ENCODE assay signal across 14 mouse cellular contexts in the genomic region with DNA sequence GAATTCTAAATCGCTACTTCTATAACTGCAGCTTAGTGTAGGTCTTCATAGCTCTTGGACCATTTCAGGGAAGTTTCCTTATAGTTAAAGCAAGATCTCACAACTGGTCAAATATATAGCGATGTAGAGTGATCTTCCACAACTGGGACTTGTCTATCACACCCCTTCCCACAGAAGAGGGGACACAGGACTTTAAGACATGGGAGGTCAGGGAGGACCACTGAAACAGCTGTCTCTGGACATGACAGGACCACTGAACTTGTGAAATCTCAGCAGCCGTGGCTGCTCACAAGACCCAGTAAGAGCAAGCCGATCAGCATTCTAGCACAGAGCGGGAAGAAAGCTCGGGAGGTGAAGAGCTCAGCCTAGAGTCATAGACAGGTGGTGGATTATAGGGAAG.
DNase-seq lines count a peak whose midpoint lies in the region; ATAC-seq and TF ChIP-seq lines count a peak whose summit lies in the region.
"Had no signal": no experiment of that assay in that cellular context is flagged by ENCODE, and none has a peak within 500 bp of the region (broad histone marks: within the 10 kb centered on the region; RNA-seq: fewer than 3 reads in every experiment).

No protein-coding gene starts in this region.

- no peak for TF ChIP-seq EP300 in lung, postnatal 0 days (IDR thresholded peaks at IDR 0.05)

- no peak for TF ChIP-seq CTCF in lung, postnatal 0 days (IDR thresholded peaks at IDR 0.05)
- TF ChIP-seq CTCF in hindbrain, postnatal 0 days (IDR thresholded peaks at IDR 0.05; ENCODE audit: low read depth): no peak

- DNase-seq in hindbrain, embryonic 11.5 days (ENCODE audit: low spot score): no peak
- peak; percentile 16 for DNase-seq in lung, postnatal 0 days (ENCODE audit: low spot score)
- DNase-seq in lung, adult 18-20 months: no peak
- no peak for DNase-seq in hindbrain, embryonic 14.5 days (ENCODE audit: low spot score)
- DNase-seq in hindbrain, postnatal 0 days (ENCODE audit: low spot score): no peak
- no peak for DNase-seq in spleen, adult 12 weeks (ENCODE audit: low spot score)
- DNase-seq: kidney, postnatal 4 days; liver, embryonic 13.5 days; retina, postnatal 1 day had no signal

- H3K4me2 ChIP-seq in hindbrain, embryonic 12.5 days (replicated peaks): no peak overlapping the region
- H3K4me2 ChIP-seq in hindbrain, embryonic 11.5 days (replicated peaks; ENCODE audit: low read depth, low read length): no peak overlapping the region
- H3K4me2 ChIP-seq in lung, postnatal 0 days (replicated peaks; ENCODE audit: low read depth, low read length): no peak overlapping the region
- H3K4me2 ChIP-seq in hindbrain, embryonic 14.5 days (replicated peaks): no peak overlapping the region
- H3K4me2 ChIP-seq in hindbrain, postnatal 0 days (ENCODE audit: low read depth, low read length): no peak overlapping the region
- H3K4me2 ChIP-seq: kidney, embryonic 15.5 days; limb, embryonic 12.5 days; liver, embryonic 13.5 days; midbrain, embryonic 11.5 days had no signal

- no peak overlapping the region for H3K4me3 ChIP-seq in hindbrain, embryonic 12.5 days
- H3K4me3 ChIP-seq in hindbrain, embryonic 11.5 days (ENCODE audit: low read depth, low read length): no peak overlapping the region
- no peak overlapping the region for H3K4me3 ChIP-seq in lung, postnatal 0 days (ENCODE audit: low read depth, low read length)
- H3K4me3 ChIP-seq in hindbrain, embryonic 14.5 days (replicated peaks; ENCODE audit: low read length): no peak overlapping the region
- H3K4me3 ChIP-seq in hindbrain, postnatal 0 days (ENCODE audit: low read length): no peak overlapping the region
- H3K4me3 ChIP-seq: kidney, embryonic 15.5 days; limb, embryonic 12.5 days; liver, embryonic 13.5 days had no signal

- H3K36me3 ChIP-seq in hindbrain, embryonic 12.5 days: no peaks in the 10 kb centered on the region
- no peaks in the 10 kb centered on the region for H3K36me3 ChIP-seq in hindbrain, embryonic 11.5 days (ENCODE audit: control insufficient read depth, insufficient read depth, low read length)
- H3K36me3 ChIP-seq in lung, postnatal 0 days (ENCODE audit: insufficient read depth, low read length): no peaks in the 10 kb centered on the region
- H3K36me3 ChIP-seq in hindbrain, embryonic 14.5 days (replicated peaks; ENCODE audit: control insufficient read depth, insufficient read depth): no peaks in the 10 kb centered on the region
- H3K36me3 ChIP-seq in hindbrain, postnatal 0 days (ENCODE audit: insufficient read depth, low read length): no peaks in the 10 kb centered on the region
- H3K36me3 ChIP-seq: kidney, embryonic 15.5 days; limb, embryonic 12.5 days; liver, embryonic 13.5 days had no signal

- peaks cover 41% of the 10 kb centered on the region for H3K4me1 ChIP-seq in hindbrain, embryonic 12.5 days
- H3K4me1 ChIP-seq in hindbrain, embryonic 11.5 days (replicated peaks; ENCODE audit: control insufficient read depth, insufficient read depth, low read length): peaks cover 4% of the 10 kb centered on the region; the same call in 1 of the 2 replicates
- H3K4me1 ChIP-seq in lung, postnatal 0 days (ENCODE audit: insufficient read depth, low read depth, low read length): no peaks in the 10 kb centered on the region
- H3K4me1 ChIP-seq in hindbrain, embryonic 14.5 days (replicated peaks; ENCODE audit: control insufficient read depth, insufficient read depth, low read length): peaks cover 32% of the 10 kb centered on the region
- peaks cover 21% of the 10 kb centered on the region for H3K4me1 ChIP-seq in hindbrain, postnatal 0 days (ENCODE audit: insufficient read depth, low read length)

- H3K9me3 ChIP-seq in hindbrain, embryonic 12.5 days (replicated peaks): no peaks in the 10 kb centered on the region
- H3K9me3 ChIP-seq in hindbrain, embryonic 11.5 days (ENCODE audit: control insufficient read depth, low read length): no peaks in the 10 kb centered on the region
- H3K9me3 ChIP-seq in lung, postnatal 0 days (ENCODE audit: low read length): no peaks in the 10 kb centered on the region
- H3K9me3 ChIP-seq in hindbrain, embryonic 14.5 days (ENCODE audit: control insufficient read depth, low read length): no peaks in the 10 kb centered on the region
- H3K9me3 ChIP-seq in hindbrain, postnatal 0 days (ENCODE audit: low read length): no peaks in the 10 kb centered on the region
- H3K9me3 ChIP-seq: kidney, embryonic 15.5 days; limb, embryonic 12.5 days; liver, embryonic 13.5 days had no signal

- 90% methylated on average over 6 of the region's 6 CpGs for WGBS in hindbrain, embryonic 12.5 days
- WGBS in hindbrain, embryonic 11.5 days: 95% methylated on average over 6 of the region's 6 CpGs
- whole genome bisulfite sequencing in lung, postnatal 0 days: 72% methylated on average over 6 of the region's 6 CpGs
- WGBS in hindbrain, embryonic 14.5 days: 90% methylated on average over 6 of the region's 6 CpGs
- WGBS in hindbrain, postnatal 0 days: 76% methylated on average over 6 of the region's 6 CpGs

- H3K27ac ChIP-seq in hindbrain, embryonic 12.5 days: peak overlapping the region; percentile 56
- no peak overlapping the region for H3K27ac ChIP-seq in hindbrain, embryonic 11.5 days (ENCODE audit: low read depth, low read length)
- no peak overlapping the region for H3K27ac ChIP-seq in lung, postnatal 0 days (ENCODE audit: low read length)
- H3K27ac ChIP-seq in hindbrain, embryonic 14.5 days: peak overlapping the region; percentile 69
- peak overlapping the region; percentile 11 for H3K27ac ChIP-seq in hindbrain, postnatal 0 days
- H3K27ac ChIP-seq: kidney, embryonic 15.5 days; limb, embryonic 12.5 days; liver, embryonic 13.5 days had no signal

- H3K27me3 ChIP-seq in hindbrain, embryonic 12.5 days: no peaks in the 10 kb centered on the region
- H3K27me3 ChIP-seq in hindbrain, embryonic 11.5 days (ENCODE audit: control insufficient read depth, insufficient read depth, low read length): no peaks in the 10 kb centered on the region
- no peaks in the 10 kb centered on the region for H3K27me3 ChIP-seq in lung, postnatal 0 days (replicated peaks; ENCODE audit: insufficient read depth, low read length)
- H3K27me3 ChIP-seq in hindbrain, embryonic 14.5 days (ENCODE audit: control insufficient read depth, insufficient read depth, low read length): no peaks in the 10 kb centered on the region
- H3K27me3 ChIP-seq in hindbrain, postnatal 0 days (ENCODE audit: insufficient read depth, low read length): no peaks in the 10 kb centered on the region
- H3K27me3 ChIP-seq: kidney, embryonic 15.5 days; limb, embryonic 12.5 days had no signal

- ATAC-seq in hindbrain, embryonic 12.5 days (ENCODE audit: low FRiP score): no peak
- no peak for ATAC-seq in hindbrain, embryonic 11.5 days (ENCODE audit: low FRiP score)
- peak; percentile 30; the same call in 1 of the 2 replicates for ATAC-seq in lung, postnatal 0 days
- no peak for ATAC-seq in hindbrain, embryonic 14.5 days (ENCODE audit: low FRiP score)
- ATAC-seq in hindbrain, postnatal 0 days: no peak
- ATAC-seq: intestine, postnatal 0 days had no signal

- no peak overlapping the region for H3K9ac ChIP-seq in hindbrain, embryonic 12.5 days
- H3K9ac ChIP-seq in hindbrain, embryonic 11.5 days (ENCODE audit: low read depth, low read length): no peak overlapping the region
- no peak overlapping the region for H3K9ac ChIP-seq in lung, postnatal 0 days (replicated peaks; ENCODE audit: low read depth)
- H3K9ac ChIP-seq in hindbrain, embryonic 14.5 days: no peak overlapping the region
- H3K9ac ChIP-seq in hindbrain, postnatal 0 days (replicated peaks; ENCODE audit: low read length): no peak overlapping the region
- H3K9ac ChIP-seq: kidney, embryonic 15.5 days; limb, embryonic 12.5 days; liver, embryonic 13.5 days had no signal

Comparison
In these comparisons a context has a peak if more than half of its experiments do, and no peak if none do; other contexts are left out.
1. H3K27ac ChIP-seq: peak in hindbrain, embryonic 12.5 days (single experiment), hindbrain, embryonic 14.5 days (single experiment) and hindbrain, postnatal 0 days (single experiment); none in hindbrain, embryonic 11.5 days (single experiment) and lung, postnatal 0 days (single experiment).